Mouse (Mus musculus) kidney, embryonic 14.5 days (tissue): ENCODE data around the gene Frem3. TPM values are rescaled to one million over a fixed set of nuclear protein-coding genes. Genes with fewer than 3 reads are reported as not detected.

Experiments
- ATAC-seq: fragments of 200-750 bp; cut with Nextera tagmentation; 2 replicates; pipeline ENCODE4 v1.8.0; 2017; ENCODE audit warnings: moderate number of reproducible peaks, mild to moderate bottlenecking, moderate TSS enrichment, moderate library complexity; ENCODE audit not compliant: low FRiP score, low TSS enrichment
- H3K27ac ChIP-seq: fragments of 300-500 bp; sonication (generic); 2 replicates; pipeline ENCODE4 v1.5.1; 2014; ENCODE audit warnings: low read depth, mild to moderate bottlenecking, low read length, moderate library complexity, mixed read lengths
- H3K27me3 ChIP-seq: fragments of 300-500 bp; sonication (generic); 2 replicates; pipeline ENCODE4 v1.6.1; 2014; ENCODE audit warnings: mild to moderate bottlenecking, low read length; ENCODE audit not compliant: control insufficient read depth, insufficient read depth
- H3K36me3 ChIP-seq: fragments of 300-500 bp; sonication (generic); 2 replicates; pipeline ENCODE4 v1.6.1; 2014; ENCODE audit warnings: low read length, mixed read lengths; ENCODE audit not compliant: control insufficient read depth, insufficient read depth
- H3K4me1 ChIP-seq: fragments of 300-500 bp; sonication (generic); 2 replicates; pipeline ENCODE4 v1.6.1; 2014; ENCODE audit warnings: low read length, mixed read lengths; ENCODE audit not compliant: control insufficient read depth, insufficient read depth
- H3K4me2 ChIP-seq: fragments of 300-500 bp; sonication (generic); replicated peaks from 2 replicates; pipeline ENCODE4 v1.6.1; 2014; ENCODE audit warnings: low read depth, mild to moderate bottlenecking, low read length
- H3K4me3 ChIP-seq: fragments of 300-500 bp; sonication (generic); 2 replicates; pipeline ENCODE4 v1.5.1; 2014; ENCODE audit warnings: mild to moderate bottlenecking, low read length
- H3K9ac ChIP-seq: fragments of 300-500 bp; sonication (generic); 2 replicates; pipeline ENCODE4 v1.6.1; 2014; ENCODE audit warnings: low read depth, mild to moderate bottlenecking, low read length, moderate library complexity
- H3K9me3 ChIP-seq: fragments of 300-500 bp; sonication (generic); 2 replicates; pipeline ENCODE4 v1.6.1; 2016; ENCODE audit warnings: low read length; ENCODE audit not compliant: control insufficient read depth
- WGBS: fragments of 180-500 bp; shearing (Covaris S2); extraction: QIAGEN DNeasy Blood & Tissue Kit; methylation state at CpG from one replicate; pipeline ENCODE4 v1.1.7; 2014; 5-methylcytosine and 5-hydroxymethylcytosine counted together
- polyA plus RNA-seq: library from polyadenylated mRNA; unstranded; fragments of >200 nt; fragmentation: Nextera tagmentation; extraction: Ambion mirVana; gene quantifications from 2 replicates; pipeline ENCODE4 v1.2.1, GENCODE M21; 2014

The Frem3 gene
- polyA plus RNA-seq = 0.10 and 0.38 TPM in 2 replicates

DNA sequence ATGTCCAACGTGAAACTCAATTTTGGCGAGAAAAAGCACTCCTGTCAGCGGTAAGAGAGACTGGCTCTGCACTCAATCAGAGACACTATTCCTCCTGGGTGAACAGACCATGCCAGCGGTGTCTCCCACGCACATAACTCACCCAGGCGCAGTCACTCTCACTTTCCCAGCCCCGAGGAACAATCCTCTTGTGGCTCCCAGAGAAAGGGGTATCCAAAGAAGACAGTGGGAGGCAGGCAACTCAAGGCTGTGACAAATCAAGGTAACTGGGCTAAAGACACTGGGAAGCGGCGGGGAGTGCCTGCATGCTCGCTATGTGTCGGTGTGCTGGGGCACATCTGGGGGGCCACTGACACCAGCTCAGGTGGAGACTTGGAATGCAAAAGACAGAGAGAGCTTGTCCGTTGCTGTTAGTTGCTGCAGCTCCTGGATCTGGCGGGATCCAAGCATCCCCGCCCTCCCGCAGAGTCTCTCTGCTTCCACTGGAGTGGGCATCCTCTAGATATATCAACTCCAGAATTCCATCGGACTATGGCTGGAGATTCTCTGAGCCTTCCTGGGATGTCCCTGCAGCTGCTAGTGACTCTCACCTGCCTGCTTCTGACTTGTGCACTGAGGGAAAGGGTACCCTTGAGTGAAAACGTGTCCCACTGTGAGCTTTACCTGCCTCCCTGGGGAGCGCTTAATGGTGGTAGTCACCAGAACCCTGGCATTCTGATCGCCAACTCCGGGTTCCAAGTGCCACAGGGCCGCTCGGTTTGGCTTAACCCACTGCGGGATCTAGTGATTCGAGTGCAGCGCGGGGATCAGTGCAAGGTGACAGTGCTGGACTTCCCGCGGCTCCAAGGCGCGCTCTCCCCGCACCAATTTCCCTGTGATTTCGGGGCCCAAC lies at the start of gene Frem3:
TSS of gene Frem3 (plus strand) at position 532 of the 892 bp plus-strand sequence.
- Histone ChIP-seq H3K9ac (no peak within 1 kb of the TSS), H3K4me1 (0 out of 2 replicates have a peak, but pooled peaks cover 6% of the 10 kb centered on the region), H3K4me2 (peak within 1 kb of the TSS; percentile 51), H3K9me3 (no peaks in the 10 kb centered on the region), H3K36me3 (no peaks in the 10 kb centered on the region), H3K4me3 (peak within 1 kb of the TSS; percentile 27), H3K27me3 (peaks cover 21% of the 10 kb centered on the region), H3K27ac (no peak within 1 kb of the TSS)
- WGBS = 2% methylated on average over 32 of the region's 32 CpGs
- ATAC-seq = peak; percentile 79

DNA sequence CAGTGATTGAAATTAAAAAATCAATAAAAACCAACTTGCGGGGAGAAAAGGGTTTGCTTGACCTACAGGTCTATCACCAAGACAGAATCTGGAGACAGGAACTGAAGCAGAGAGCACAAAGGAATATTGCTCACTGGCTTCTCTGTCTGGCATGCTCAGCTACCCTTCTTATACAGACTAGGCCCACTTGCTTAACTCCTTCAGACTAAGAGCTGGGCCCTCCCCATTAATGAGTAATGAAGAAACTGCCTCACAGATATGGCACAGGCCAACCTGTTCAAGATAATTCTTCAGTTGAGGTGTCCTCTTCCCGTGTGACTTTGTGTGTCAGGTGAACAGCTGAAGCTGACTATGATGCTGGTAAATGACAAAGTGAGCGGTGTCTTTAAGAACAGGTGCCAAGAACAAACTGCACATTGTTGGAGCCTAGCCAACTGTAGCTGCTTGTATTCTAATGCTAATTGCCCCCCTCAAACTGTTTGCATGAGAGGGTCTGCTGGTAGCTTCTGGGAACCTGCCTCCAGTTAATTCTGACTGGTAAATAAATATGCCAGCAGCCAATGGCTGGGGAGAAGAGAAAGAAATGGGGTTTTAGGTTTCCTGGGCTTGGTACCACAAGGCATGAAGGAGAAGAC lies 46.6 kb upstream of the Frem3 start:
- Histone ChIP-seq H3K9ac (no peak overlapping the region), H3K36me3 (no peaks in the 10 kb centered on the region), H3K9me3 (no peaks in the 10 kb centered on the region), H3K27me3 (no peaks in the 10 kb centered on the region), H3K4me1 (no peaks in the 10 kb centered on the region), H3K4me2 (no peak overlapping the region), H3K27ac (no peak overlapping the region), H3K4me3 (no peak overlapping the region)
- WGBS = 78% methylated on average over 3 of the region's 3 CpGs
- no peak for ATAC-seq

DNA sequence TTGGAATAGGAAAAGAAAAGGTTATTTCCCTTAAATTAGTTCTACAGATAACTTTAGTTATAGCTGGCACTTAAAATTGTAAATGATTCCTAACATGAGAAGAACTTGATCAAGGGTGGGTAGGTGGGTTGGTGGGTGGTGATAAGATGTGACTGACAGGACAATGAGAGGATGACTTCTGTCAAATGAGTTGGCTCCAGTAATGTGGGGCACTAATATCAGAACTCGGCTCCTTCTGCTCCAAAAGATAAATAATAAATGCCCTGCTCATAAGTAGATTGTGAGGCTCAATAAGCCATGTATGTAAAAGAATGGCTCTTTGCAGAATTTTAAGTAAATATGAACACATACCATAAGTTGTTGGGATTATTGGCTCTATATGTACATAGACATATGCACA lies 43.4 kb upstream of the Frem3 start:
- H3K36me3 ChIP-seq = no peaks in the 10 kb centered on the region
- no peaks in the 10 kb centered on the region for H3K9me3 ChIP-seq
- H3K27me3 ChIP-seq = no peaks in the 10 kb centered on the region
- no peak for ATAC-seq
- H3K4me1 ChIP-seq = no peaks in the 10 kb centered on the region
- H3K4me2 ChIP-seq = no peak overlapping the region
- no peak overlapping the region for H3K9ac ChIP-seq
- H3K27ac ChIP-seq = no peak overlapping the region
- no peak overlapping the region for H3K4me3 ChIP-seq
- WGBS = 91% methylated on average over 1 of the region's 1 CpGs

DNA sequence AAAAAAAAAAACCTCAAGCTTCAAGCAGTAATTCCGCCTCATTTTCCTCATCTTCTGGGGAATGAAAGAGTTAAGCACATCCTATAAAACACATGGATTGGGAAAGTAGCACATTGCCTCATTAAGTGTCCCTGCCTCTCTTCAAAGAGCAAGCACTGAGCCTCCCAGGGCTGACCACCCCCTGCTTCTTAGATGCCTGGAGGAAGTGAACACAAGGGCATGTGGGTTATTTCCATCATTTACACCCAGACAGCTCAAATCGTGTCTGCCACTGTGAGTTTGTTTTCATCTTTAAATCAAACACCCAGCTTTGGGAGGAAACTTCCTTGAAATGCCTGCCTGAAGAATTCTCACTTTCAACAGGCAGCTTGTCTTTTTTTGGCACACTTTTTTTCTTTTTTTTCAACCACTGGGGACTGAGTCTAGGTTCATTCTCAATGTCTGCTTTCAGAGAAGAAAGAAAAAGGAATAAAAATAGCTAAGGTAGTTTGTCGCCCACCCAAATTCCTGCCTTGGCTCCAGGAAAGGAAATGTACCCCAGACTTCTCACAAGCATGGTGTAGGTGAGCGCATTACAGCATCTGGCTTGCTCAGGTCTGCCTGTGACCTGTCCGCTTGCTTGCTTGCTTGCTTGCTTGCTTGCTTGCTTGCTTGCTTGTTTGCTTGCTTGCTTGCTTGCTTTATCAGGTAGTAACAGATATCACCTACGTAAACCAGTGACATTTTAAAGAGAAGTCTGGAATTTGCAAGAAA lies 42.5 kb upstream of the Frem3 start:
- Histone ChIP-seq H3K27me3 (no peaks in the 10 kb centered on the region), H3K27ac (no peak overlapping the region), H3K36me3 (no peaks in the 10 kb centered on the region), H3K4me2 (no peak overlapping the region), H3K9me3 (no peaks in the 10 kb centered on the region), H3K4me3 (no peak overlapping the region), H3K4me1 (no peaks in the 10 kb centered on the region), H3K9ac (no peak overlapping the region)
- WGBS = 47% methylated on average over 6 of the region's 6 CpGs
- ATAC-seq = peak; percentile 77

DNA sequence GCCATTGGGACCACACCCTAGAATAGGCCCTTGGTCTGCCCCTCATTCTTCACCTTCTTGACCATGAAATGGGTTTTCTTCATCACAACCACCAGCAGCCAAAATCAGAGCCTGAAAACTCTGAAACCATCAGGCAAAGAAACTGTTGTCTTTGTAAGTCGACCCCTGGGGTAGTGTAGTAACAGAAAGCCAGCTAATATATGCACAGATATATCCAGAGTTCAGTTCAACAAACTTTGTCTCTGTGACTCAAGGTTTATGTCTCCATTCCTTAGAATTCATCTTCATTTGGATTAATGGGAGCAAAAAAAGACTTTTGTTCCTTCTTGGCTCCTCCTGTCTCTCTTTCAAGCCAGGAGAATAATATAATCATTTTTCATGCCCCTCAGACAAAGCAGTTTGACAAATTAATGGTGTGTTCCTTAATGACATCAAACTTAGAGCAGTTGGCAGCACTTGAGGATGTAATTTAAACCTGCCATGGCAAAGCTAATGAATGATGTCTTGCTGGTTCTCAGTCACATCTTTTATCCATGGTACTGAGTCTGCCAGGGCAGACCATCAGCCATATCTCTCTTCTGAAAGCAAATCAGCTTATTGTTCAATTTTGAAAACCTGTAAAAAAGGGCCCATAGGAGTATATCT lies 38.3 kb upstream of the Frem3 start:
- no peak for ATAC-seq
- H3K27ac ChIP-seq = no peak overlapping the region
- H3K9me3 ChIP-seq = no peaks in the 10 kb centered on the region
- H3K9ac ChIP-seq = no peak overlapping the region
- H3K4me2 ChIP-seq = no peak overlapping the region
- H3K27me3 ChIP-seq = no peaks in the 10 kb centered on the region
- H3K4me3 ChIP-seq = no peak overlapping the region
- no peaks in the 10 kb centered on the region for H3K4me1 ChIP-seq
- 61% methylated on average over 1 of the region's 1 CpGs for WGBS
- no peaks in the 10 kb centered on the region for H3K36me3 ChIP-seq

DNA sequence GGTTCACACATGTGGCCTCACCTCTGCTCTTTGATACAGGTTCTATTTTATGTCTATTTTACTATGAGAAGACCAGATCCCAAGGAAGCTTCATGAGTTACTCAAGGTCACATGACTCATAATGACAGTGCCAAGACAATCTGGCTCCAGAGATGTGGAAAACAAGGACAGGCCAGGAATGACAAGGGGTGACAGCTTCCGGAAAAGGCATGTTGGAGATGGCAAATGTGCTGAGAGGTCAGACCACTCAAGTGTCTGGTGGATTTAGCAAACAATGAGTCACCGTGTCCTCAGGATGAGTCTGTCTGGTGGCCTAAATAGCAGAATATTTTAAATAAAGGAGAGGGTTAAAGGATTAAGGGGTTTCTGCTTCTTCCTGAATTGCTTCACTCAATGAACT lies 33.8 kb upstream of the Frem3 start:
- no peak for ATAC-seq
- no peak overlapping the region for H3K4me3 ChIP-seq

DNA sequence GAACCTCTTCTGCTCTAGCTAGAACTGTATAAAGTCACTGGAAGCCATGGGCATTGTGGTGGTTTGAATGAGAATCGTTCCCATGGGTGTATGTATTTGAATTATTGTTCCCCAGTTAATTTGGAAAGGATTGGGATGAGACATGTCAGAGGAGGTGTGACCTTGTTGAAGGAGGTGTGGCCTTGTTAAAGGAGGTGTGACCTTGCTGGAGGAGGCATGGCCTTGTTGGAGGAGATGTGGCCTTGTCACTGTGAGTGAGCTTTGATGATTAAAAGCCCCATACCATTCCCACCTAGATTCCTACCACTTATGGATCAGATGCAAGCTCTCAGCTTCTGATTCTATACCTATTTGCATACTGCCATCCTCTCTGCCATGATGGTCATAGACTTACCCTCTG lies 31.8 kb upstream of the Frem3 start:
- Histone ChIP-seq H3K4me3 (no peak overlapping the region), H3K36me3 (no peaks in the 10 kb centered on the region), H3K27ac (no peak overlapping the region), H3K4me1 (no peaks in the 10 kb centered on the region), H3K9ac (no peak overlapping the region), H3K9me3 (no peaks in the 10 kb centered on the region), H3K4me2 (no peak overlapping the region), H3K27me3 (no peaks in the 10 kb centered on the region)
- ATAC-seq = no peak
- WGBS = 73% methylated on average over 1 of the region's 1 CpGs

More for the DNA sequence above, 33.8 kb upstream of the Frem3 start:
- no peak overlapping the region for H3K9ac ChIP-seq
- no peak overlapping the region for H3K27ac ChIP-seq
- no peaks in the 10 kb centered on the region for H3K9me3 ChIP-seq
- no peak overlapping the region for H3K4me2 ChIP-seq
- WGBS = 87% methylated on average over 2 of the region's 2 CpGs
- H3K27me3 ChIP-seq = no peaks in the 10 kb centered on the region
- H3K36me3 ChIP-seq = no peaks in the 10 kb centered on the region
- no peaks in the 10 kb centered on the region for H3K4me1 ChIP-seq

DNA sequence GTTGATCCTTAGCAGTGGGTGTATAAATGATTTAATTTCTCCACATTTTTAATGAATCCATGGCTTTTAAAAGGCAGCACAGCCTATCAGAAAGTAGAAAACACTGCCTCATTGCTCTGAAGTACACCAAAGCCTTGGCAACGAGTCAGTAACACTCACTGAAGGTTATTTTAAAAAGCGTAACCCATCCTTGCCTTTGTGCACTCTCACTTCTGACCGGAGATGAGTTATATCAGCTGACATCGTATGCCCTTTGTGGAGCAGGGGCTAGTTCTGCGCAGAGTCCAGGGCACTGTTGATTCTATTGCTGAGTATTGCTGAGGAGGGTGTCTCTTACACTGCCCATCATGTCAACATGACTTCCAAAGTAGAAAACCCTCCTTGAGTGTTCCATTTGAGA lies 18.3 kb upstream of the Frem3 start:
- ATAC-seq = no peak
- Histone ChIP-seq H3K27ac (no peak overlapping the region), H3K9me3 (no peaks in the 10 kb centered on the region), H3K4me2 (no peak overlapping the region), H3K4me1 (no peaks in the 10 kb centered on the region), H3K9ac (no peak overlapping the region), H3K27me3 (no peaks in the 10 kb centered on the region), H3K4me3 (no peak overlapping the region), H3K36me3 (no peaks in the 10 kb centered on the region)
- WGBS = 46% methylated on average over 5 of the region's 5 CpGs
